Mouse (Mus musculus) frontal cortex, postnatal 14 days (tissue): ENCODE measurements around the gene Lmf1.

ENCODE experiments used
- DNase-seq, 2 experiments: peaks; one replicate each; pipeline ENCODE4 v3.0.0; 2022; ENCODE audit warnings: low spot score in 2 of 2

Lmf1 gene

DNA sequence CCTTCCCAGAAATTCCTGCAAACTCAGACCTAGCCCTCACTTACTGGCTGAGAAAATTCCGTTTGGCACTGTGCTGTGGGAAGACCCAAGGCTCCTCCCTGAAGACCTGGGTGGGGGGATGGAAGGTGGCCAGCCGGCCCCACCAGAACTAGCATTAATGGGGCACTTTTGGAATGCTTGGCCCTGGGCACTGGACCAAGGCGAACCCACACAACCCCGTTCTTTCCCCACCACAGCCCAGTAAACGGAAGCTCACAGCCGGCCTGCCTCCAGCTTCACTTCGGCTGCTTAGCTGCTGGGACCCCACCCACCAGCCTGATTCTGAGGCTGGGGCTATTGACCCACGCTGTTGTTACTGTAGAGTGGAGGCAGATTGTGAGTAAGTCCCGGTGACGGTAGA, 10.7 kb upstream of the Lmf1 start:
- no peak for DNase-seq

DNA sequence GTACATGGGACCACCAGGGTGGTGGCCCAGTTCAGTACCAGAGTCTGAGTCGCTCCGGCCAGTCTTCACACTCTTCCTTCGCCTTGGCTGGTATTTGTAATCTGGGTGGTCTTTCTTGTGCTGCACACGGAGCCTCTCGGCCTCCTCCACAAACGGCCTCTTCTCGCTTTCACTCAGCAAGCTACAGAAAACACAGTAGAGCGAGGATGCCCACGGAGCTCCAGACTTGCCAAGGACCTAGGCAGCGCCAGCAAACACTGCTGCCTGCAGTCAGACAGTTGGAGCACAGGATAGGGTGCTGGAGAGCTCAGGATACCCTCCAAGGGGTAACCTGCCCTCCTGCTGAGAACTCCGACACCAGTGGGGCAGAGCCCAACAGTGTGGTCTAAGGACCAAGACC, 10.0 kb upstream of the Lmf1 start:
- no peak for DNase-seq

GRCm38 (mm10) chr17:25569833-25570647, 8.8 kb upstream of the Lmf1 start:
- DNase-seq = no peak

GRCm38 (mm10) chr17:25570648-25571452, 8.0 kb upstream of the Lmf1 start, which contains the start of gene Sox8:
Gene Sox8 (minus strand): TSS chr17:25570686.
- peak; percentile 89 to 92 for DNase-seq

DNA sequence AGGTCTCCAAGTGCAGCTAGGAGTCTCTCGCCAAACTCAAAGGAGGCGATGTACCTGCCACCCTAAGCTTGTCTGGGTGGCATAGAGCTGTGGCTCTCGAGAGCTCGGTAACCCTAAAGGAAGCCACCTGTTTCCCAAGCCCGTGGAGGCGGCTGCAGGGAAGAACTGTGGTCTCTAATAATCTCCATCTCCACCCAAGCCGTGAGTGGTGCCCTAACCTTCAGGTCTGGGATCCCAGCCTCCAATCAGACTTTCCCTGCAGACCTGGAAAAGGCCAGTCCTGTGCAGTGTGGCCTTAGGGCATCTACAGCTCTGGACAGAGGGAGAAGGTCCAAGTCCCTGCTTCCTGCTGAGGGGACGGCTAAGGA, 7.4 kb upstream of the Lmf1 start:
- DNase-seq = no peak

GRCm38 (mm10) chr17:25575208-25575971, 3.5 kb upstream of the Lmf1 start:
- no peak for DNase-seq

DNA sequence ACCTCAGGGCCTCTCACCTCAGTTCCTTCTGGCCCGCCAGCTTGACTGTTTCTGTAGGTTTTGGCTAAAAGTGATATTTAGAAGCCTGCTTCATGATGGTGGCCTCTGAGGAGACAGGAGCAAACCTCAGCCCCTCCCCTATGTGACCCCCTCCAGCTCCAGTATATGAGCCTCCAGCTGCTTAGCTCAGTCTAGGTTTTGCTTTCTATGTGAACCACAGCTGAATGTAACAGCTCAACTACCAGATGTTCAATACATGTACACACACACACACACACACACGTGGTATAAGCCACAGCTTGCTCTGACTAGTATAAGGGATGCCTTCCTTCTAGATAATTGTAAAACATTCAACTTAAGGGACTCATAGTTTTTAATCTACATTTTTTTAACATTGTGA, 2.9 kb upstream of the Lmf1 start:
- no peak for DNase-seq

DNA sequence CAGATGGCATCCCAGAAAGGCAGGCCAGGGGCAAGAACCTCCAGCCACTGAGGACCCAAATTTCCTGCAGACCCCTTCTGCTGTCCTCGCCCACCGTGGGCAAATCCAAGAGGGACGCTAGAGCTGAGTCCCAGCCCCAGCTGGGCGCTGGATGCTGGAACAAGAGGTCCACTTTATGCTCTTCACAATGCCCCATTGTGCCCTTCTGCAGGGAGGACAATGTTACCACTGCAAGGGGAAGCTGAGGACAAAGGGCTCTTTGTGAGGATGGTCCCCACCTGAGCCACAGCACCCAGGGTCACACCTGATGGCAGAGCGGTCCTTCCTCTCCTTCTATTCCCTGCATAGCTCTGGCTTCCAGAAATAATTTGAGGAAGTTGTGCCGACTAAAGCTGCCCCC, 1.6 kb upstream of the Lmf1 start:
- DNase-seq = no peak

GRCm38 (mm10) chr17:25577702-25578101, 1.2 kb upstream of the Lmf1 start:
- no peak for DNase-seq

DNA sequence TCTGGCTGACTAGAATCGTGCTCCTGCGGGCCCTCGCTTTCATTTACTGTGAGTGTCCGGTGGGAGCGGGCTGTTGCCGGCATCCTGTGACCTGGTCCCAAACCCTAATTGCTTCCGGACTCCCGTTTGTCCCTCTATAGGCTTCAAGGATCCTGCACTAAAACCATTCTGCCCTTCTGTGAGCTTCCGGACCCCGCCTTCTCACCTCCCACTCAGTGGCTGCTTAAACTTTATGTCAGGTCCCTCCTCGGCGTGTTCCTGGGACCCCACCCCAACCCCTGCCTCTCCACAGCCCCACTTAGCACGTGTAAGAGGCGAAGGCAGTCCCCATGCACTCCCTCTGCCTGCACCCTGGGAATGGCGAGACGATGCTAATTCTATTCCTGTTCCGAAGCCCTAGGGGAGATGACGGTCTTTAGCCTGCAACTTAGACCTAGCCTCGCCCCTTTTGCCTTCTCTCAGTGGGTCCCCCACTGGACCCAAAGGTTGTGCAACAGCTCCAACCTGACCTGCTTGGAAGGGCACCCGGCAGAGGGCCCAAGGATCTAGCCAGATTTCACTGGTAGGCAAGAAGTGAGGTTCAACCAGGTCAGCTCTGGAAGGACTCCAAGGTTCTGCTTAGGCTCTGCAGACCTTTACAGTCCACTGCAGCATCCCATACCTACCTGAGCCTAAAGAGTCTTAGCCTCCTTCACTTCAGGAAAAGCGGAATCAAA, 605 bp downstream of the Lmf1 start:
- no peak for DNase-seq

DNA sequence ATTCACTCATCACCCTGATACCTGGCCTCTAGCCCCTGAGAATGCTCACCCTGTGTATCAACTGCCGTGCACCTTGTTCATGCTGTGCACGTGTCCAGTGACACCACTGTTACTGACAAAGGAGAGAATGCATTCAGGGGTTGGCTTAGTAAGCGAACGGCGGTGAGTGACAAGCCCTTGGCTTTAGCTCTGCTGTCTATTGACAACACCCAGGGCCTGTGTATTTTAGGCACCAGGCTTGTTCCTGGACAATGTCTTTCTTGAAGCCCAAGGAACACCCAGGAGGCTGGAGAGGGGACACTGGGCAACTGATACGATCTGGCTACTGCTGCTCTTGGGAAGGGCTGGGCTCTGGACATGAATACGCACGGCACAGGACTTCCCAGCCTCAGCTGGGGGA, 3.2 kb downstream of the Lmf1 start:
- DNase-seq = no peak

DNA sequence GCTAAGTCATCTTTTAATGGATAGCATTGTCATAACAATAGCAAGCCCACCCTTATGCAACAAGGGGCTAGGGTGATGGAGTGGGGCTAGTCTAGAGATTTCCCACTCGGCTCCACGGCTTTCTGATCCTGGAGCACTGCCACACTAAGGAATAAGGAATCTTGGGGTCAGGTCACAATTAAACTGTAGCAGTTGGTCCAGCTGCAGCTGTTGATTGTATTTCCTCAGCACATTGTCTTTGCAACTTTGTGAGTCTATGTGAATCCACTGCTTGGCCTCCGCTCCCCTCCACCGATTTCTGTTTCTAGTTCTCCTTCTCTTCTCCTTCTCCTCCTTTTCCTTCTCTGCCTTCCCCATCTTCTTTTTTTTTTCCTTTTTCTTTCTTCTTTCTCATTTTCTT, 4.2 kb downstream of the Lmf1 start:
- no peak for DNase-seq

GRCm38 (mm10) chr17:25583858-25584257, 5.0 kb downstream of the Lmf1 start:
- DNase-seq = no peak

GRCm38 (mm10) chr17:25584646-25585045, 5.8 kb downstream of the Lmf1 start:
- DNase-seq = no peak

GRCm38 (mm10) chr17:25590068-25590467, 11.2 kb downstream of the Lmf1 start:
- DNase-seq = no peak

GRCm38 (mm10) chr17:25590985-25591384, 12.1 kb downstream of the Lmf1 start:
- no peak for DNase-seq

DNA sequence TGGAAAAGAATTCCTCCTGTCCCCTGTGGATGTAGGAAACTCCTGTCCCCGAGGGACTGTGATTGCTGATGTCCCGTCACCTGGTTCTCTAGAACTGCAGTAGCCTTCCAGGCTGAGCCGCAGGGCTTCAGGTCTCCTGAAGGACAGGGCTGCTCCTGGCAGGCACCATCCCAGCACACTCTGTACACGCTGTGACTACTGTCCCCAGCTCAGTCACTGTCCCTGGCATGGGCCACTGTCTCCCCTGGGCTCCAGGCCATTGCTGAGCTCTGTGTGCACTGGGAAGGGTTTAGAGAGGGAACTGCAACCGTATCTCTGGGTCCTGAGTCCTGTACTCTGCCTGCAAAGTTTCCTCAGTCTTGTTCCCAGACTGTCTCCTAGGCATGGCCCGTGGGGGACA, 13.5 kb downstream of the Lmf1 start:
- DNase-seq = no peak

DNA sequence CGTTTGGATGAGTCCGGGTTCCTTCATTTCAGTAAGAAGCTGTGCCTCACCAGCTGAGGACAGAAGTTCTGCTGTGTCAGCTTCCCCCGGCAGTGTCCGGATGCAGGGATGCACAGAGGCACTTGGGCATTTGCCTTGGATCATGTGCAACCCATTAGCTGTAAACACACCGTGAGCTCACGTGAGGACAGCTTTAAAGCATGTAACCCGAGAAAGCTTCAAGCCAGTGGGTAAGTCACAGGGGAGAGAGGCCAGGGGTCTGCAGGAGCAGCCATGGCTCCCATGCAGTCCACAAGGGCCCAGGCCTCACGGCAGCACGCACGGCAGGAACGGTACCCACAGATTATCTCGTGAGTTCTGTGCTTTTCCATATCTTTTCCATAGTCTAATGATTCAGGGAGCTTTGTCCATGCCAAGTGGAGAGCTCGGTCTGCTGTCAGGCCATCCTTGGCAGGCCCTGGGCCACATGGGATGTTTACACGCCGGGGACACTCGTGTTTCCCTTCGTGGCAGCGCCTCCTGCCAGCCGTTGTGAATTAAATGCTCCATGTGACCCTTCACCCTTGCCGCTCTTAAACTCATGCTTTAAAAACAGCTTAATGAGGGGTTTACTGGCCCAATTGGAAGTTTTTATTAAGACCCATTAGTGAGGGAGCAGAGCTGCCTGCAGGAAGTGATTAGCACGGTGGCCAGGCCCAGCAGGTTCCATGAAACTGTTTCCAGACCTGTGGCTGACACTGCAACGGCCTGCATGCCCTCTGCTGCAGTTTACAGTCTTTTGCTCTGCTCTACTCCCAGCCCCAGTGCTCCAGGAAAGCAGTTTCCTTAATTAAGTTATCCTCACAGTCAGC, 14.8 kb downstream of the Lmf1 start:
- DNase-seq = no peak

DNA sequence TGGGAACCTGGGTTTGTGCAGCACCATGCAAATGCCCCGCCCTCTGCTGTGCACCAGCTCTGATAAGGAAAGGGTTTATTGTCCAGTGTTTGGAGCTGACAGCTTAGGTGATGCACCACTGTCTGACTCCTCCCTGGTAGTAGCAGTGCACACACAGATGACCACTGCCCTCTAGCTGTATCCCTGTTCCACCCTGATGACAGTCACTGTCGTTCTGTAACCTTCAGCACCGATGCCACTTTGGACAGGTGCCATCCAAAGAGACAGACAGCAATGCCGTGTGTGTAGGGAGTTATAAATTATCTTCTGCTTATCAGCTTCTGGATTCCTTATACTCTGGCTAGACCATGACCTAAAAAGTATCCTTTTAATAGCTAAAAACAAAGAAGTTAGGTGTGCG, 16.6 kb downstream of the Lmf1 start:
- no peak for DNase-seq

- no peak for DNase-seq
Measured at GRCm38 (mm10) chr17:25597537-25597936, 18.7 kb downstream of the Lmf1 start.

- DNase-seq = no peak
Measured at GRCm38 (mm10) chr17:25602366-25602765, 23.5 kb downstream of the Lmf1 start.
